Mouse (Mus musculus): ENCODE measurements at regions not wholly inside any gene's neighbourhood (a gene's known extent, or its start where the extent isn't known, plus 50 kb on each side); places are given as distances from the start of the nearest gene placed in this dataset.

GRCm38 (mm10) chr3:79996803-79997202 is 112.5 kb downstream of the Fam198b start:
- no peak for DNase-seq (ENCODE audit: low spot score)

DNA sequence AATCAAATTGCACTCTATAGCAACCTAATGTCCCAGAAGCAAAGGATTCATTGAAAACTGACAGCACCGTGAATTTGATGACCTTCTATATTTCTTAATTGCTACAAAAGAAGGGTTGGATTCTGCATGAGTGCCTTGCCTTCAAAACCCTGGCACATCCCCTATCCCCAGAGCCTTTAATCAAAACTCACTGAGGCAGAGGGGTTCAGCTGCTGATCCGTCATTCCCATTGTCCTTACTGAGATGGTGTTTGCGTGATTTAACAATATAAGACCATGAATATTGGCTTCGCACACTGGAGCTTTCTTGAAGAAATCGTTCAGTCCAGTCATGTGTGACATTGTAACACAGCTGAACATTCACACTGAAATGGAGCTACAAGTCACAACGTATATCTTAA is 118.0 kb downstream of the Fam198b start:
- no peak for DNase-seq (ENCODE audit: low spot score)

DNA sequence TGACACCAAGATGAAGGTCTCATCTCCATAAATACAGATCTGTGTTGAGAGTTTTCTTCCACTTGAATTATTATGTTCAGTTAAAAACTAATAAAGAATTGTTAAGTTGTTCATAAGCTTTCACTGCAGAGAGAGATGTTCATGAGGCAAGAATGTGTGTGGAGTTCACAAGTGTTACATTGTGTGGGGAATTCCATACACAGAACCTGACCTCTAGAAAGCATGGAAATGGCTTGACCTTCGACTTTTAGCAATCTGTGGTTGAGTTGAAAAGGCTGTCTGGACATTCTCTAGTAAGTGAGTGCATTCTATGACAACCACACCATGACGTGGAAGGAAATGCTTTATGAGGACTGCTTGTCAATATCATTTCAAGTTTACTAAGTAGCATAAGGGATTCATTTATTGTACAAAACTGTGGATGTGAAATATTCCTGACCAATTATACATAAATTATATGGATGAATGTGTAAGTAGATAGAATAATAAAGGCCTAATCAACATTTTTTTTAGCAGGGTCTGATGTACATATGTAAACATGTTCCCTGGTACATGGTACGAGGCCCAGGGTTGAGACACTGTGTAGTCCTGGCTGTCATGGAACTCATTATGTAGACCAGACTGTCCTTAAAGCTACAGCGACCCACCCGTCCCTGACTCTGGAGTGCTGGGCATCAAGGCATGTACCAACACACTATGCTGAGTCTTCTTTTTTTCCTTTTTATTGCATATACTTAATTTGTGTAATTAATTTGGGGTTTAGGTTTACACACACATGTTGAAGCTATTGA is 119.2 kb downstream of the Fam198b start:
- no peak for DNase-seq (ENCODE audit: low spot score)

DNA sequence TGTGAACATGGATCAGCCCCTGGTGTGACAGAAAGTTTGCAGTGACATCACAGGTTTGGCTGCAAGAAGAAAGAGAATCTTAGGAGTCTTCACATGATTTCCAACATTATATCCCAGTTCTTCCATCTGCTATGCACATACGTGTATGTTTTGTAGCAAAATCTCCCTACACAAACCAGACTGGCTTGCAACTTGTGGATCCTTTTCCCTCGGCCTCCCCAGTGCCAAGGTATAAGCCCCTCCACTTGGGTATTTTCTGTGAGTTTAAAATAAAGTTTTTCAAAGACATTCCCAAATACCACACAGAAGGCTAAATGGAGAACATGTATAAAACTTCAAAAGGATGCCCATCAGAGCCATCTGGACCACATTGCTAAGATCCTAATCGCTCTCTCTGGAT is 120.2 kb downstream of the Fam198b start:
- DNase-seq (ENCODE audit: low spot score) = no peak

DNA sequence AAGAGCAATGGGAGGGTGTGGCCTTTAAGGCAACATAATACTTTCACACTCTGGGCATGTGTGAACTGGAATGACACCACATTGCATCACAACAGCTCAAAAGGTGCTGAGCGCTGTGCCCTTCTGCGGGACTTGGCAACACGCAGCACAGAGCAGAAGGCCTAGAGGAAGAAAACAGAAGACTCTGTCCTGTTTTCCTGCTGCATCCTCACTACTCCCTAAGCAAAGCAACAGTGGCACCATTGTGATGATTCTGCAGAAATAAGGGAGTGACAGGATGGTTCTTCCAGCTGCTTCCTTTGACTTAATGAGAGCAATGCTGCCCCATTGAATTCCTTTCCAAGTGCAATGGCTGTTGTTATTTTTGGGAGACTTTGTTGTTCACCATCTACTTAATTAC is 120.6 kb downstream of the Fam198b start:
- DNase-seq (ENCODE audit: low spot score) = no peak

DNA sequence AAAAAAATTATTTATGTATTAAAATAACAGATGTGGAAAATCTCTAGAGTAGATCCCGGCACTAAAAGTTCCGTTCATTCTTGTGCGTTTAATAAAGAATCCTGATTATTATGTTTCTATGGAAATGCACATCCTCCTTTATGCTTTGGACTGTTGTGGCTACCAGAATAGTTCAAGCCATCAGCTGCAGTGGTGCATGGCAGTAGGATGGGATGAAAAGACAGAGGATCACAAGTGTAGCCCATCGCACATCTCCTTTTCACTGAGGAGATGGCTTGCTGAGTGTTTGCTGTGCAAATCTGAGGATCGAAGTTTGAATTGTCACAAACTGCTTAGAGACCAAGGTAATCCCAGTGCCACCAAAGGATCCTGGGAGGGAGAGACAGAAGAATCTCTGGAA is 121.0 kb downstream of the Fam198b start:
- DNase-seq (ENCODE audit: low spot score) = no peak

DNA sequence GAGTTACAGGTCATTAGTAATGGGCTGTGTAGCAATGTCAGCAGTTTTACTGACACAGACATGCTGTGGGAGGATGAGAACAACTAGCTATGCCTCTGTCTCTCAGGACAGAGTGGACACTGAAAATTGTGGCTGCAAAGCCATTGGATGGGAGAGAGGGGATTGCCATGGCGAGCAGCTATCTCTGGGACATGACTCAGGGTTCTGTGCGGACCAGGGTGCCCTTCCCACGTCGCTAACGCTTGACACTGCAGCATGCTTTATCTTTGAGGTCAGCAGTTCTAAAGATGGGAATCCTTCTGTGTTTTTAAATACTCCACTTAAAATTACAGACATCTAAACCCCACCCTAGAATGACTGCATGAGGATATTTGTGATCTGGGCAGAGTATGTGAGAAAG is 121.9 kb downstream of the Fam198b start:
- DNase-seq (ENCODE audit: low spot score) = no peak

DNA sequence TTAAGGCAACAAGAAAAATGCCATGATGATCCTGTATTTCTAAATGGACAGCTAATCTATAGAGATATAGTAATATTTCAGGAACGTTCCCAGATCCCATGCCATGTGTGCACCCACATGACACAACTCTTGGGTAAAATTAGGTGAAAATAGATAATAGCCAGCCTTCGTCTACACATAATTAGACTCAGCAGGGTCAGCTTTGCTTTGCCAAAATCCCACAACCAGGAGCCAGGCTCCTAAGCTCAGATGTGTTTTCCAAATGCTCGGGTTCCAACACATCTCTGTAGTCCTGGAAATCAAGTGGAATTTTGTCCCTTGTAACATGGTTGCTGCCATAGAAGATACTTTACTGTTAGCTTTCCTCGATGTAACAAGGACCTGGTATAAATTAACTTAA is 122.7 kb downstream of the Fam198b start:
- no peak for DNase-seq (ENCODE audit: low spot score)

DNA sequence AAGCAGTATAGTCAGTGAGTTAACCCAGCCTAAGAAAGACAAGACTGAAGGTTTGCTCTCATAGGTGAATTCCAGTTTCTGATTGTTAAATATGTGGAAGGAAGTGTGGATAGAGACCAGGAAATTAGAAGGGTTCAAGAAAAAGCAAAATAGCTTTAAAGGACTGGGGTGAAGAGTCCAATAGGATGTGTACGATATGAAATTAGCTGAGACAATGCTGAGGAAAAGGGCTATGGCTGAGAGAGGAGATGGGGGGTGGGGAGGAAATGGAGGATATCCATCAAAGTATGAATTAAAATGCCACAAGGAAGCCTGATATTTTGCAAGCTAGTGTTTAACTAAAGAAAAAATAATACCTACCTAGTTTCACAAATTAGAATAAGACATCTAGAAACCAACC is 124.9 kb downstream of the Fam198b start:
- DNase-seq (ENCODE audit: low spot score) = no peak

GRCm38 (mm10) chr3:80025795-80026194 is 141.5 kb downstream of the Fam198b start:
- DNase-seq (ENCODE audit: low spot score) = no peak

DNA sequence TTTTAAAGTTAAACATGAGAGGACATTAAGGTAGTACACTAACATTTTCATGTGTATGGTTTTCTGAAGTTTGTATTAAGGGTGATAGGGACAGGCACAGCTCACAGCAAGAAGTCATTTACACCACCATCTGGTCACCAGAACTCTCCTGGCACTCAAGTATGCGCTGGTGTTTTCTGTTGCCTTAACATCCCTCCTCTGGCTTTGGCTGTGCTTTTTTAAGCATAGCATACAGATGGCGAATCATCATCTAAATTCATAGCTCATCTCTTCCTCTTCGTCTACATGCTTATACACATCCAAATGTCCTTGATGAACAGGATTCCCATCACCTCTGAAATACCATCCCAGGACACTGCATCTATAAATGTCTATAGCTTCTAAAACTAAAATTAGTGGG is 148.7 kb downstream of the Fam198b start:
- no peak for DNase-seq (ENCODE audit: low spot score)

DNA sequence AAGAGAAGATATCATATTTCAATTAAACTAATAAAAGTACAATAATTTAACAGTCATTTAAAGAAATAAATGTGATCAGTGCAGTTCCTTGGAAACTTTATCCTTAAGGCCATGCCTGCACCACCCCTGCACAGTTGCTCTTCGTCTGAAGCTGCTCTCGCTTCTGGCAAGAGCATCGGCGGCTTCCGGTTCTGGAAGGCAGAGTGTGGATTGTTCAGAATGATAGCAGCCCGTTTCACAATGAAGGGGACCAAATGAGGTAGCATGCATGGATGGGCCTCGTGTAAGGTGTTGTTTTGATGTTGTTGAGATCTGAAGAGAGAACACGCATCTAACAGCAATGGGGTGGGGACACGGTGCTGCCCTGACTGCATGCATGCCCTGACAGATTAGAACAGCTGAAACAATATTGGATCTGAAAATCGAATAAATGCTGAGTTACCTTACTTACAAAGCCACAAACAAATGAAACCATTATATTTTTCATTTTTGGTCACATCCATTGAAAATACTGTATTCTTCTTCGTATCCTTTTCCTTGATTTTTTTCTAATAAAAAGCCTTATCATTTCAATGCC is 154.3 kb downstream of the Fam198b start:
- no peak for DNase-seq (ENCODE audit: low spot score)

DNA sequence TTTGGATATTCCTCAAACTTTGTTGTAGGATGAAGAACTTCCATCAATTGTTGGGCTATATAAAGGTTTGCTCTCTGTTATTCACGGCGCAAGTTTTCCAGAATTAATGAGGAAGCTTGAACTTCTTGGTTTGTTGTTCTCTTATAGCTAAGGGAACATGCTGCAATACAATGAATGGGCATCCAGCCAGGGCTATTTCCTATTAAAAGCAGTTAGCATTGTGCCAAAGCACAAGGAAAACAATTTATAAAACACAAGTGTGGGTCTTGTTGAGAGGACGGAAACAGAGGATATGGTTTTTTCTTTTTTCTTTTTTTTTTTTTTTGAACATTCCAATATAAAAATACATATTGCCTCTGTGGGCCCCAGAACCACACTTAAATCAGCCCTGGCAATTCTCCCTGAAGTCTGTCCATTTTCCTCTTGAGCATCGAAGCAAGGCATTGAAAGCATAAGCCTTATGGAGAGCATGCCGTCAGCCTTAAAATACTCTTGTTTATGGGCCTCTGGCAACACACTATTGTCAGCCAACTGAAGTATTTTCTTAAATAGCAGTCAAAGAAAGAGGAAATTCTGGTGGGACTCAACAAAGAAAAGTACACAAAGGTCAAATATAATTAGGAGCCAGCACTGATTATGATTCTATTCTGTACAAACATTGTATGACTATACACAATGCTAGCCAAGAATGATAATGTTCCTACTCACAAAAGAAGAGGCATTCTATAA is 158.6 kb downstream of the Fam198b start:
- peak; percentile 8 for DNase-seq (ENCODE audit: low spot score)

GRCm38 (mm10) chr3:80049495-80050225 is 165.3 kb downstream of the Fam198b start:
- no peak for DNase-seq (ENCODE audit: low spot score)

- DNase-seq (ENCODE audit: low spot score) = no peak
These were observed 166.6 kb downstream of the Fam198b start for GRCm38 (mm10) chr3:80050920-80051319.

DNA sequence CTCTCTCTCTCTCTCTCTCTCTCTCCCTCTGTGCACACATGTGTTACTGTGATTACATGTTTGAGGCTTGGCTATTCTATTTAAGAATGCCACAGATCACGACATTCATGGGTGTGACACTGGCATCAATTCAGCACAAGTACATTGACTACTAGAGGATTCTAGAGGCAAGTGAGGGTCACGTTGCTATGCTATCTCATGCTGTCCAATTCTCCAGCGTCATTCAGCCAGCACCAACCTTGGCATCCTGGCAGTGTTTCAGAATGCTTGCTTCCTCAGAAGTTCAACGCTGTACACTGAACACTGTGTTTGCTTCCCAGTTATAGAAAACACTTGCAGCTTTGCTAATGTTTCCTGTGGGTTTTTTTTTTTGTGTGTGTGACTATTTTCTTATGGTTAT is 167.6 kb downstream of the Fam198b start:
- peak; percentile 24 for DNase-seq (ENCODE audit: low spot score)

DNA sequence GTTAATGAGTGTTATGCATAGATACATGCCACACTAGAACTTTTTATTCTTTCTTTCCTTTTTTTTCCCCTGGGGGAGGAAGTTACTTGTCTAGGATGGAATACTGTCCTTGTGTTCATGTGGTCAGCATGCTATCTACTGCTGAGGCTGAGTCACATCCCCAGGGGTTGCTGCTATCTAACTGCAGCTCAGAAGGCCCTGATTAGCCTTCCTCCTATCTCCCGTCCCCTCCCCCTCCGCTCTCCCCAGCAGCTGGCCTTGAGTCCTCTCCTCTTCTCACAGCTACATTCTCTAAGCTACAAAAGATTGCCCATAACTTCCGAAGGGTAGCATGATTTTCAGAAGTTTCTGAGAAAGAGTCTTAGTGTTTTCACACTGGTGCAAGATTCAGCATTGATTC is 168.5 kb downstream of the Fam198b start:
- DNase-seq (ENCODE audit: low spot score) = peak; percentile 39

DNA sequence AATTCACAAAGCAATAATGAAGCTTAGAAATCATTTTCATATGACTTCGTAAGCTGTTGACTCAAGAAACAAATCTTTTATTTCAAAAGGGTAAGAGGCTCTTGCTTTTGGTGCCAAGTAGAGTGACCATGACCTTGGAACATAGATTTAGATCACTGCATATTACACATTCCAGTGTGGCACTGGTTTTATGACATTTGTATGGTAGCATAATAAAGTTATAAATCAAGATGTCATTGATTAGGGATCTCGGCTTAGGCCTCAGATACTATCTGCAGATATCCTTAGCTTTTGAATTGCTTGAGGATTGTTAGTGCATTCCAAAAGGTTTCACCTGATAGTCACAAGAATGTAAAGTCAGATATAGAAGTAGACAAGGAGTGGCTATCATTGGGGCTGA is 169.1 kb downstream of the Fam198b start:
- DNase-seq (ENCODE audit: low spot score) = no peak

GRCm38 (mm10) chr3:80056636-80057350 is 172.5 kb downstream of the Fam198b start:
- DNase-seq (ENCODE audit: low spot score) = no peak

DNA sequence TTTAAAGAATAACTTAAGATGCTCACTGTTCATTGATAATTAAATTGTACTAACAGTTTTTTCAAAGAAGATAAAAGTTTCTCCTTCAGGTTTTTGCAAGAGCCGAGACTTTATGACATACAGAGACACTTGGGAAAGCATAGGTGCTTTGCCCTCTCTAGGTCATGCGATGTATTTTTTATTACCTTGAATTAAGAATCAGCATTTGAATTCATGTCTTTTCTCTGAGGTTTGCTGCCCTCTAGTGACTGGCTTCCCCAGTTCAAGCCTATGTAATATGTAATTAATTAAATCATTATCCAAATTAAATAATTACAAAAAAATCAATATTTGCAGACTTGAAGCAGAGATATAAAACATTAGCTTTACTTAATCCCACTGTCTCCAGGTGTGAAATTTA is 174.4 kb downstream of the Fam198b start:
- peak; percentile 12 for DNase-seq (ENCODE audit: low spot score)

- no peak for DNase-seq (ENCODE audit: low spot score)
These were observed 186.4 kb downstream of the Fam198b start for GRCm38 (mm10) chr3:80070726-80071125.

Data from testis, postnatal 14 days (tissue).